Mouse (Mus musculus): ENCODE data around the gene Zfp618. TPM values are rescaled to one million over a fixed set of nuclear protein-coding genes. Genes with fewer than 3 reads are reported as not detected.

Gene Zfp618
- polyA plus RNA-seq (2014; fragmentation: Illumina TruSeq; extraction: RNeasy Lipid Tissue Mini Kit (QIAGEN cat#74804); ENCODE audit: low replicate concordance) = 0.37 TPM

DNA sequence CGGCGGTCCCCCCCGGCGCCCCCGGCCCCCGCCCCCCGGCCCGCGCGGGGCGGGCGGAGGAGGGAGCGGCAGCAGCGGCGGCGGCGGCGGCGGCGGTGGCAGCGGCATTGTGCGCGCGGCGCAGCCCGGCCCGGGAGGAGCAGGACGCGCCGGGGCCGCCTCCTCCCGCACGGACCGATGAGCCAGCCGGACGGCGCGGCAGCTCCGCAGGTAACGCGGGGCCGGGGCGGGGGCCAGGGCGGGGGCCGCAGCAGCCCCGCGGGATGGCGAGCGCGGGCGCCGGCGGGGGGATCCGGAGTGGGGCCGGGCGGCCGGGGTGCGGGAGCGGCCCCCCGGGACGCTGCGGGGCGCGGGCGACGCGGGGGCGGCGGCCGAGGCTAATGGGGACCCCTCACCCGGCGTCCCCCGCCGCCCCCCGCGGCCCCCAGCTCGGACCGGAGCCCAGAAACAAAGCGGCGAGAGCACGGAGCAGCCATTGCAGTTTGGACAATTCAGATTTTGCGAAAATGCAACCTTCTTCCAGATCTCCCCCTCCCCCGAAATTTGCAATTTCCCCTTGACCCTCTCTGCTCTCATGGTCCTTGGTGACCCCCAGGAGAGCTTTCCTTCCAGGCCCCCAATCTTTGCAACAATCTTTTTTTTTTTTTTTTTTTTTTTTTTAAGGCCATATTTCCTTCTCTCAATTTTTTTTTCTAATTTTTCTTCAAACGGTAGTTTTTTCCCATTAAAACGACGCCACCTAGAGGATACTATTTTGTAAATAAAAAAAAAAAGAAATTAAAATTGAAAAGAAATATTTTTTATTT lies at the start of gene Zfp618:
Gene Zfp618, plus strand, starts transcription at position 77 of the 806 bp plus-strand sequence.

GRCm38 (mm10) chr4:63154699-63155098 lies 189.3 kb downstream of the Zfp618 start, which contains the start of gene Ambp:
Gene Ambp, minus strand, starts transcription at chr4:63154799.

DNA sequence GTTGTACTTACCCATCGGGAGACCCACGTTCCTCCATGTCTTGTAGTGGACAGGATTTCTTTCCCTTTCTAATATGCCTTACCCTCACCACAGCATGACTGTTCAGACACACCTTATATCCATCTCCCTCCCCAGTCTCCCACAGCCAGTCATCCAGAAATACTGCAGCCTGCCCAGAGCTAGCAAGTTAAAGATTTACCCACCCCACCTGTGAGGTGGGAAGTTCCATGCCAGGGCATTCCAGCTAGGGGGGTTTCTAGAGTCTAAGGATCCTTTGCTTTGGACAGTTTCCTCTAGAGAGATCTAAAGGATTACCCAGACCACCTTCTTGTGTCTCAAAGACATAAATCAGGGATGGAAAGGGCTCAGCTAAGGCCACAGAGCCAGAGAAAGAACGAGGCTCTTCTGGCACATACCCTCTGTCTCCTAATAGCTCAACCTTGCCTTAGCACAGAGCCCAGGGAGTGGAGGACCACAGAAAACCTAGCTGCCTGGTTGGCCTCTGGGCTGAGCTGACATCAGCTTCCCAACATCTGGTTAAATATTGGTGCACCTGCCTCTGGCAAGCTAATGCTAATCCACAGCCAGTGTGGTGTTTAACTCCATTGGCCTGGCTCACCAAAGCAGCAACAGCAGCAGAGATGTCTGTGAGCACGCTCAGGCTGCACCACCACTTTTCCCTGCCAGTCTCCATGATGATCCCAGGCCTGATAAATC lies 206.8 kb downstream of the Zfp618 start, which contains the start of gene Kif12:
Gene Kif12, minus strand, starts transcription at position 163 of the 717 bp plus-strand sequence.

Other genes with a start within 250 kb of the Zfp618 start
- 1.6 TPM for gene Ambp, start 189.2 kb downstream of the Zfp618 start, polyA plus RNA-seq (2014; fragmentation: Illumina TruSeq; extraction: RNeasy Lipid Tissue Mini Kit (QIAGEN cat#74804); ENCODE audit: low replicate concordance)
- gene Kif12, start 206.6 kb downstream of the Zfp618 start, polyA plus RNA-seq (2014; fragmentation: Illumina TruSeq; extraction: RNeasy Lipid Tissue Mini Kit (QIAGEN cat#74804); ENCODE audit: low replicate concordance) = not detected
- gene Col27a1, start 248.4 kb downstream of the Zfp618 start, polyA plus RNA-seq (2014; fragmentation: Illumina TruSeq; extraction: RNeasy Lipid Tissue Mini Kit (QIAGEN cat#74804); ENCODE audit: low replicate concordance) = 1.5 TPM